Mouse (Mus musculus) testis, adult 10 weeks (tissue): ENCODE data around the gene Mipep. TPM values are rescaled to one million over a fixed set of nuclear protein-coding genes. Genes with fewer than 3 reads are reported as not detected.

Experiments
- polyA plus RNA-seq: library from polyadenylated mRNA; stranded (reverse); fragments of 350-450 nt; fragmentation: Illumina TruSeq; extraction: RNeasy Lipid Tissue Mini Kit (QIAGEN cat#74804); gene quantifications from one replicate; pipeline ENCODE4 v1.2.3, GENCODE M21; 2014; ENCODE audit warnings: low read depth, low replicate concordance

The Mipep gene
- polyA plus RNA-seq = 217 TPM

DNA sequence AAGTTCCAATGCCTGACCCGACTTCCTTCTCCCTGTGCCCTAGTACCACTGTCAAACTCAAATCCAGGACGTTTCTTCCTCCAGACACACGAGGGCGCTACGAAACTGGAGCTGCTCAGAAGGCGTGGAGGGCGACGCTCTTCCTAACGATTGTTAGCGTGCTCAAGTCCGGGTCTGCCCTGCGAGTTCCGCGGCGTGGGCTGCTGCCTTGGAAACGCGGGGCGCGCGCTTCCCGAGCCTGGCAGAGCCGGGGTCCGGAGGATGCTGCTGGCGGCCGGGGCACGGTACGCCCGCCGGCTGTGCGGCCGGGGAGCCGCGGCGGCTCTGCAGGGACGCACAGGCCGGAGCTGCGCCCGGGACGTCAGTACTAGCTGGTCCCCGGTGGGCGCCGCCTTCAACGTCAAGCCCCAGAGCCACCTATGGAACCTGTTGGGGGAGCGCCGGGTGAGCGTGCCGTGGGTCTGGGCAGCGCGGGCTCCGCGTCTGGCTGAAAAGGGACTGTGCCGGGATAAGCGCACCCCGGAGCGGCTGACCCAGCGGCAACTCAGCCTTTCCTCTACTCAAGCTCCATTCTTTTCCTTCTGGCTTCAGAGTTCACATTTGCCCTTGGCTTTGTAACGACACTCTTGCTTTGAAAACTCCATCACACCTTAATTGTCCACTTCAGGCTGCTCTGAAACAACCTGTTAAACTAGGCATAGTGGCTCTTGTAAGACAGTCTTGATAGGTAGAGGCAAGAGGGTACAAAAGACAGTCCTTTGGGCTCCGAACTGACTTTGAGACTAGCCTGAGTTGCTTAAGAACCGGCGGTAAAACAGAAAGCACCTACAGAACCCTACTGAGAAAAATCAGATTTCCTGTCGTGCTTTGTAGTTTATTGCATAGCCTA, at the start of gene Mipep:
TSS of gene Mipep (plus strand) at position 147 of the 889 bp plus-strand sequence.

DNA sequence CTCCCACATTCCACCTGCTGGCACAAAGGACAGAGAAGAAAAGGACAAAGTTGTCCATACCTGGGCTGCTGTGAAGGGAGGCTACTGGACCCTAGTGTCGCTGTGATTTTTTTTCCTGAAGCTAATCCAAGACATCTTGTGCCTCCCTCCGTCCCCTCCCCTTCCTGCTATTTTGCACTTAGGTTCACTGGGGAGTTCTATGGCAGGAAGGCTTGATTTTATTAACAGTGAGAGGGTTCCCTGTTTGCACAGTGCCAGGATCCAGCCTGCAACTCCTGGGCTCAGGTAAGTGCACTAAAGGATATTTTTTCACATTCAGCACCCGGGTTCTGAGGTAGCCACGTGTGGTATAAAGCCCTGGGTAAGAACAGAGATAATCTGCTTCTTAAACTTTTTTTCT, 16.5 kb upstream of the Mipep start, which contains the start of gene C1qtnf9:
TSS of gene C1qtnf9 (plus strand) at position 251 of the 400 bp plus-strand sequence.

Other genes starting within 250 kb of the Mipep start
- 2.5 TPM for gene Spata13, start 150.6 kb upstream of the Mipep start, polyA plus RNA-seq
- 0.91 TPM for gene C1qtnf9, start 16.4 kb upstream of the Mipep start, polyA plus RNA-seq